Mouse (Mus musculus) neural tube, embryonic 14.5 days (tissue): ENCODE measurements at regions not wholly inside any gene's neighbourhood (a gene's known extent, or its start where the extent isn't known, plus 50 kb on each side); places are given as distances from the start of the nearest gene placed in this dataset.

Experiments used
- ATAC-seq: fragments of 200-750 bp; cut with Nextera tagmentation; 2 replicates; pipeline ENCODE4 v1.8.0; 2017; ENCODE audit warnings: low read depth, mild to moderate bottlenecking, moderate TSS enrichment, moderate library complexity
- H3K27ac ChIP-seq: fragments of 300-500 bp; sonication (generic); 2 replicates; pipeline ENCODE4 v1.5.1; 2014; ENCODE audit warnings: low read depth, mild to moderate bottlenecking, control low read depth, low read length, moderate library complexity, mixed read lengths
- H3K27me3 ChIP-seq: fragments of 300-500 bp; sonication (generic); 2 replicates; pipeline ENCODE4 v1.6.1; 2014; ENCODE audit warnings: low read length; ENCODE audit not compliant: control insufficient read depth, insufficient read depth
- H3K36me3 ChIP-seq: fragments of 300-500 bp; sonication (generic); 2 replicates; pipeline ENCODE4 v1.6.1; 2014; ENCODE audit warnings: low read length, mixed read lengths; ENCODE audit not compliant: control insufficient read depth, insufficient read depth
- H3K4me1 ChIP-seq: fragments of 300-500 bp; sonication (generic); 2 replicates; pipeline ENCODE4 v1.6.1; 2014; ENCODE audit warnings: low read length; ENCODE audit not compliant: control insufficient read depth, insufficient read depth
- H3K4me2 ChIP-seq: fragments of 300-500 bp; sonication (generic); 2 replicates; pipeline ENCODE4 v1.6.1; 2014; ENCODE audit warnings: mild to moderate bottlenecking, low read depth, low read length, control low read depth
- H3K4me3 ChIP-seq: fragments of 300-500 bp; sonication (generic); 2 replicates; pipeline ENCODE4 v1.5.1; 2014; ENCODE audit warnings: low read depth, low read length, control low read depth, mixed read lengths
- H3K9ac ChIP-seq: fragments of 300-500 bp; sonication (generic); replicated peaks from 2 replicates; pipeline ENCODE4 v1.6.1; 2014; ENCODE audit warnings: low read depth, mild to moderate bottlenecking, control low read depth, low read length, mixed read lengths
- H3K9me3 ChIP-seq: fragments of 300-500 bp; sonication (generic); 2 replicates; pipeline ENCODE4 v1.6.1; 2016; ENCODE audit warnings: low read length; ENCODE audit not compliant: control insufficient read depth
- WGBS: fragments of 180-500 bp; shearing (Covaris S2); extraction: QIAGEN DNeasy Blood & Tissue Kit; methylation state at CpG from one replicate; pipeline ENCODE4 v1.1.7; 2014; 5-methylcytosine and 5-hydroxymethylcytosine counted together

DNA sequence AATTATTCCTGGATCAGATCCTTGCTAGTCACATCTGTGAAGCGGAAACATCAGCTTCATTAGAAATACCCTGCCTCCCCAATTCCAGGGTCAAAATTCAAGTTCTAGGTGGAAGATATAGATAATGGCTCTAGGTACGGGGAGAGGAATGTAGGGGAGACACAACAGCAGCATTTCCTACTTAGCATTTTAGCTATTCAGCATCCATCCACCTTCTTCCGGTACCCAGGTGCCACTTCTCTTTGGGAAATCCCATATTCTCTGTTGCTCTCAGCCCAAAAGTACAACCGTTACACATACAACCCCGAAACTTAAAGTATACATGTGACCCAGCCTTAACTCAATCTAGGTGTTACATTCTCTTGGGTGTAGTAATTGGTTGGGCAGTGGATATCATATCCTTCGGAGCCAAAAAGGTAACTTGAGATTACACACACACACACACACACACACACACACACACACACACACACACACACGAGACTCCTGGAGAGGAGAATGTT lies 112.9 kb downstream of the Zfp36l1 start:
- Histone ChIP-seq H3K9me3 (no peaks in the 10 kb centered on the region), H3K36me3 (no peaks in the 10 kb centered on the region), H3K27ac (no peak overlapping the region), H3K4me2 (no peak overlapping the region), H3K27me3 (no peaks in the 10 kb centered on the region), H3K4me3 (no peak overlapping the region), H3K9ac (no peak overlapping the region), H3K4me1 (no peaks in the 10 kb centered on the region)
- 94% methylated on average over 7 of the region's 7 CpGs for WGBS
- ATAC-seq, result no peak

DNA sequence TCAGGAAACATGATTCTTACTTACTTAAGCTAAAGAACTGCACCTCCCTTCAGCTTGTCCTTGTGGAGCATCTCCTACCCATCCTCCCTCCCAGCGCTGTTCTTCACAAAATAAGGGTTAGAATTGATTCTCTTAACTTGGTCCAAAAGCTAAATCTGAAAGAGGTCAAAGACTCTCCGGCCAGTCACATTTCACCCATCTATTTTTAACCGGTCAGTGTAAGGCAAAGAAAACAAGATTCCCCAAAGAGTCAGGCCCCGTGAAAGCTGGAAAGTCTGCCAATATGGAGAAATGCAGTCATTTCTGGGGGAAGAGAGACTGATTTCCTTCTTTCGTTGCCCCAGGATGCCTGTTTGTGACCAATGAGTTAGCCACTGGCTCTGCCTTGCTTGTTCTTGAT lies 114.0 kb downstream of the Zfp36l1 start:
- H3K4me3 ChIP-seq, result no peak overlapping the region
- H3K9ac ChIP-seq, result no peak overlapping the region
- ATAC-seq, result no peak
- H3K27me3 ChIP-seq, result no peaks in the 10 kb centered on the region
- 91% methylated on average over 5 of the region's 5 CpGs for WGBS
- 0 out of 2 replicates have a peak, but pooled peaks cover 1% of the 10 kb centered on the region for H3K4me1 ChIP-seq
- H3K27ac ChIP-seq, result no peak overlapping the region
- H3K36me3 ChIP-seq, result no peaks in the 10 kb centered on the region
- H3K4me2 ChIP-seq, result no peak overlapping the region
- no peaks in the 10 kb centered on the region for H3K9me3 ChIP-seq

DNA sequence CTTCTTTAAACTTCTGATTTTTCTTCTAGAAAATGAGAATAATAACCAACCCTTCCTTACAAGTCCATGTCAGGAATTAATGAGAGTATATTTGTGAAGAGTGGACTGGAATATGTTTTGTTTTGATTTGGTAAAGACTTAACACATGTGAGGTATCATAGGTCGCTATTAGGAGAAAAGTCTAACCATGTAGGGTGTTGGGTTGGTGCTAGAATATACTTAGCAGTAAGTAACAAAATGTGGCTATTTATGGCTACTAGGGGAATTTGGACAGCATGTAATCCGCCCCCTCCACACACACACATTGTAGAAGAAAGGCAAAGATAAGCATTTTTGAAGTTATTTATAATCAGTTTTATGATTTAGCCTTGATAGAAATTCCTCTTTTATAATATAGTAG lies 114.5 kb downstream of the Zfp36l1 start:
- WGBS, result 89% methylated on average over 2 of the region's 2 CpGs
- H3K27me3 ChIP-seq, result no peaks in the 10 kb centered on the region
- 0 out of 2 replicates have a peak, but pooled peaks cover 4% of the 10 kb centered on the region for H3K4me1 ChIP-seq
- H3K27ac ChIP-seq, result no peak overlapping the region
- no peak overlapping the region for H3K9ac ChIP-seq
- no peak overlapping the region for H3K4me2 ChIP-seq
- H3K36me3 ChIP-seq, result no peaks in the 10 kb centered on the region
- no peak overlapping the region for H3K4me3 ChIP-seq
- H3K9me3 ChIP-seq, result no peaks in the 10 kb centered on the region
- ATAC-seq, result no peak

- Histone ChIP-seq H3K4me1 (0 out of 2 replicates have a peak, but pooled peaks cover 4% of the 10 kb centered on the region), H3K4me2 (no peak overlapping the region), H3K4me3 (no peak overlapping the region), H3K27ac (no peak overlapping the region), H3K9me3 (no peaks in the 10 kb centered on the region), H3K27me3 (no peaks in the 10 kb centered on the region), H3K9ac (no peak overlapping the region), H3K36me3 (no peaks in the 10 kb centered on the region)
- WGBS, result 64% methylated on average over 4 of the region's 4 CpGs
- no peak for ATAC-seq
These were observed 115.6 kb downstream of the Zfp36l1 start for GRCm38 (mm10) chr12:79997201-79997600.

- Histone ChIP-seq H3K4me2 (no peak overlapping the region), H3K36me3 (no peaks in the 10 kb centered on the region), H3K9ac (no peak overlapping the region), H3K4me3 (no peak overlapping the region), H3K27ac (no peak overlapping the region), H3K27me3 (no peaks in the 10 kb centered on the region), H3K4me1 (0 out of 2 replicates have a peak, but pooled peaks cover 4% of the 10 kb centered on the region), H3K9me3 (no peaks in the 10 kb centered on the region)
- ATAC-seq, result no peak
- 92% methylated on average over 4 of the region's 4 CpGs for WGBS
These were observed 117.2 kb downstream of the Zfp36l1 start for GRCm38 (mm10) chr12:79995521-79996094.

DNA sequence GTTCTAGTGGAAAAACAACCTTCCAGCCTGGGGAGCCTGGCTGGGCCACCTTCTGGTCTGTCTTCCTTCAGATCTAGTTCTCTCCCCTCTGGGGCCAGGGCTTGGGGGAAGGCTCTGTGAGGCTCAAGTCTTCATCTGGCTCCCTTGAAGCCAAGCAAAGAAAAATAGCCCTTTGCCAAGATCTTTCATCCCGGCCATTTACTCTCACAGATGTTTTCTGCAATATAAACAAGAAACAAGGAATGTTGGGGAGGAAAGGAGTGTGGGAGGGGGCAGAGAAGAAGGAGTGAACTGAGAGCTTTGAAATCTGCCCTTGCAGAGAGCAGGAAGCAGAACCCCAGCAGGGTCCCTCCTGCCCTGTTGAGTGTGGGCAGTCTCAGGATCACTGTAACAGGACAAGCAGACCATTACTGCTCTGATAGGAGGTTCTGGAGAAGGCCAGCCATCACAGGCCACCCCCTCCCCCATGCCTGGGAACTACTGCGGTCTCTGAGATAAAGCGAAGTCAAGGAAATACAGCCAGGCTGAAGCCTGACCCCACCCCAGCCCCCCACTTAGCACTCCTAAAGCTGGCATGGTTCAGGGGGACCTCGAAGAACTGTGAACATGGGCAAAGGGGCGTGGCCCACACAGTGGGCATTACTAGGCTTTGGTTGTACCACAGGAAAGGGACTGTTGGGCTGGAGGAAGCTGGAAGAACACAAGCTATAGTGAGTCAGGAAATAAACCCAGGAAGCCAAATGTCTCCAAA lies 118.8 kb downstream of the Zfp36l1 start:
- Histone ChIP-seq H3K9ac (no peak overlapping the region), H3K4me2 (no peak overlapping the region), H3K27me3 (no peaks in the 10 kb centered on the region), H3K4me1 (peaks cover 13% of the 10 kb centered on the region), H3K36me3 (no peaks in the 10 kb centered on the region), H3K4me3 (no peak overlapping the region), H3K27ac (peak overlapping the region; percentile 2; the same call in 1 of the 2 replicates), H3K9me3 (no peaks in the 10 kb centered on the region)
- ATAC-seq, result no peak
- 81% methylated on average over 5 of the region's 5 CpGs for WGBS

- H3K9me3 ChIP-seq, result no peaks in the 10 kb centered on the region
- no peak overlapping the region for H3K9ac ChIP-seq
- no peak for ATAC-seq
- H3K4me3 ChIP-seq, result no peak overlapping the region
- no peaks in the 10 kb centered on the region for H3K36me3 ChIP-seq
- H3K27me3 ChIP-seq, result no peaks in the 10 kb centered on the region
- peaks cover 14% of the 10 kb centered on the region for H3K4me1 ChIP-seq
- 0 out of 2 replicates have a peak overlapping the region, but pooled peaks have one; percentile 39 for H3K27ac ChIP-seq
- H3K4me2 ChIP-seq, result no peak overlapping the region
- 37% methylated on average over 5 of the region's 5 CpGs for WGBS
These were observed 121.5 kb downstream of the Zfp36l1 start for GRCm38 (mm10) chr12:79991279-79991678.

GRCm38 (mm10) chr12:79990751-79991150 lies 122.1 kb downstream of the Zfp36l1 start:
- Histone ChIP-seq H3K36me3 (no peaks in the 10 kb centered on the region), H3K9ac (no peak overlapping the region), H3K27me3 (no peaks in the 10 kb centered on the region), H3K4me2 (no peak overlapping the region), H3K27ac (0 out of 2 replicates have a peak overlapping the region, but pooled peaks have one; percentile 39), H3K4me3 (no peak overlapping the region), H3K9me3 (no peaks in the 10 kb centered on the region), H3K4me1 (peaks cover 14% of the 10 kb centered on the region)
- 38% methylated on average over 4 of the region's 4 CpGs for WGBS
- ATAC-seq, result no peak

- Histone ChIP-seq H3K4me1 (peaks cover 14% of the 10 kb centered on the region), H3K9ac (no peak overlapping the region)
These were observed 123.2 kb downstream of the Zfp36l1 start for GRCm38 (mm10) chr12:79989582-79990110.

More at GRCm38 (mm10) chr12:79989582-79990110, 123.2 kb downstream of the Zfp36l1 start:
- WGBS, result 60% methylated on average over 9 of the region's 9 CpGs
- Histone ChIP-seq H3K9me3 (no peaks in the 10 kb centered on the region), H3K4me3 (no peak overlapping the region), H3K27ac (peak overlapping the region; percentile 34; the same call in 1 of the 2 replicates), H3K4me2 (no peak overlapping the region), H3K36me3 (no peaks in the 10 kb centered on the region), H3K27me3 (no peaks in the 10 kb centered on the region)
- ATAC-seq, result no peak; the same call in 1 of the 2 replicates
